Mouse (Mus musculus) v-Abl transformed pro-B cells (cell line): ENCODE data around the gene Ppcs.

ENCODE experiments used
- in situ Hi-C, 2 experiments: fragments of 400-800 bp; cut with MboI; formaldehyde crosslinking; loops; one replicate each; pipeline ENCODE4 v1.15.1; 2025; ENCODE audit not compliant: unreplicated experiment in 2 of 2

Gene Ppcs

GRCm38 (mm10) chr4:119421921-119422293 lies 313 bp downstream of the Ppcs start:
- in situ Hi-C loops, result loop anchor here (10.0 kb wide), 1 partner anchor 113 kb away; the partner anchor contains the start of genes Foxj3 (in 2 of the 2) and Frg2f1 (in 2 of the 2)

- in situ Hi-C loops, result loop anchor here (10.0 kb wide), 1 partner anchor 114 kb away; the partner anchor contains the start of genes Foxj3 (in 2 of the 2) and Frg2f1 (in 2 of the 2)
These were observed 1.0 kb downstream of the Ppcs start for GRCm38 (mm10) chr4:119421191-119421590.

GRCm38 (mm10) chr4:119417894-119418293 lies 4.3 kb downstream of the Ppcs start:
- in situ Hi-C loops, result loop anchor here in 1 of 2 experiments (10.0 kb wide), 1 partner anchor 173 kb away; no protein-coding TSS in a partner anchor

GRCm38 (mm10) chr4:119417270-119417669 lies 5.0 kb downstream of the Ppcs start:
- in situ Hi-C loops, result loop anchor here in 1 of 2 experiments (10.0 kb wide), 1 partner anchor 172 kb away; no protein-coding TSS in a partner anchor

GRCm38 (mm10) chr4:119415072-119415753 lies 7.0 kb downstream of the Ppcs start, which contains the start of gene Ccdc30:
Gene Ccdc30, minus strand, starts transcription at chr4:119415521.
- in situ Hi-C loops, result loop anchor here in 1 of 2 experiments (10.0 kb wide), 1 partner anchor 170 kb away; no protein-coding TSS in a partner anchor

- in situ Hi-C loops, result loop anchor here in 1 of 2 experiments (10.0 kb wide), 1 partner anchor 168 kb away; no protein-coding TSS in a partner anchor
These were observed 9.4 kb downstream of the Ppcs start for GRCm38 (mm10) chr4:119412791-119413190.

- in situ Hi-C loops, result loop anchor here in 1 of 2 experiments (10.0 kb wide), 1 partner anchor 167 kb away; no protein-coding TSS in a partner anchor
These were observed 10.2 kb downstream of the Ppcs start for GRCm38 (mm10) chr4:119411877-119412650.

- in situ Hi-C loops, result no loop called here
These were observed 18.8 kb downstream of the Ppcs start for GRCm38 (mm10) chr4:119403431-119403830.

- in situ Hi-C loops, result no loop called here
These were observed 21.3 kb downstream of the Ppcs start for GRCm38 (mm10) chr4:119400896-119401295.

- in situ Hi-C loops, result no loop called here
These were observed 23.5 kb downstream of the Ppcs start for GRCm38 (mm10) chr4:119398751-119399150.

- in situ Hi-C loops, result no loop called here
These were observed 31.9 kb downstream of the Ppcs start for GRCm38 (mm10) chr4:119390369-119390768.

- in situ Hi-C loops, result no loop called here
These were observed 33.0 kb downstream of the Ppcs start for GRCm38 (mm10) chr4:119389184-119389583.

GRCm38 (mm10) chr4:119381471-119382190 lies 40.6 kb downstream of the Ppcs start:
- in situ Hi-C loops, result no loop called here

- in situ Hi-C loops, result loop anchor here (25.0 kb wide), 1 partner anchor 357 kb away; no protein-coding TSS in a partner anchor
These were observed 52.8 kb downstream of the Ppcs start for GRCm38 (mm10) chr4:119369460-119369859.
